Mouse (Mus musculus): Measurements from ENCODE around the gene Tchh.

GRCm38 (mm10) chr3:93442030-93442429 is at the start of gene Tchh:
- TF ChIP-seq POLR2A (IDR thresholded peaks at IDR 0.05; ENCODE audit: borderline replicate concordance, extremely low read depth, insufficient read depth, insufficient read length, poor library complexity, severe bottlenecking) = no peak
- no peak for TF ChIP-seq CTCF (IDR thresholded peaks at IDR 0.05; ENCODE audit: borderline replicate concordance, extremely low read depth, insufficient read depth, insufficient read length)

All from brain, embryonic 14.5 days (tissue).